Mouse (Mus musculus) cerebellum, adult 2 months (tissue): ENCODE data around the gene Gm20481.

Experiments
- CTCF ChIP-seq: fragments of 200-500 bp; IDR thresholded peaks from 2 replicates; pipeline ENCODE4 v1.5.1; 2011; ENCODE audit warnings: low read depth, mild to moderate bottlenecking, control low read depth, low read length, moderate library complexity, borderline replicate concordance; ENCODE audit not compliant: insufficient read depth
- POLR2A ChIP-seq: fragments of 200-500 bp; IDR thresholded peaks from 2 replicates; pipeline ENCODE4 v1.6.1; 2011; ENCODE audit warnings: low read length, control low read depth, borderline replicate concordance; ENCODE audit not compliant: insufficient read depth

DNA sequence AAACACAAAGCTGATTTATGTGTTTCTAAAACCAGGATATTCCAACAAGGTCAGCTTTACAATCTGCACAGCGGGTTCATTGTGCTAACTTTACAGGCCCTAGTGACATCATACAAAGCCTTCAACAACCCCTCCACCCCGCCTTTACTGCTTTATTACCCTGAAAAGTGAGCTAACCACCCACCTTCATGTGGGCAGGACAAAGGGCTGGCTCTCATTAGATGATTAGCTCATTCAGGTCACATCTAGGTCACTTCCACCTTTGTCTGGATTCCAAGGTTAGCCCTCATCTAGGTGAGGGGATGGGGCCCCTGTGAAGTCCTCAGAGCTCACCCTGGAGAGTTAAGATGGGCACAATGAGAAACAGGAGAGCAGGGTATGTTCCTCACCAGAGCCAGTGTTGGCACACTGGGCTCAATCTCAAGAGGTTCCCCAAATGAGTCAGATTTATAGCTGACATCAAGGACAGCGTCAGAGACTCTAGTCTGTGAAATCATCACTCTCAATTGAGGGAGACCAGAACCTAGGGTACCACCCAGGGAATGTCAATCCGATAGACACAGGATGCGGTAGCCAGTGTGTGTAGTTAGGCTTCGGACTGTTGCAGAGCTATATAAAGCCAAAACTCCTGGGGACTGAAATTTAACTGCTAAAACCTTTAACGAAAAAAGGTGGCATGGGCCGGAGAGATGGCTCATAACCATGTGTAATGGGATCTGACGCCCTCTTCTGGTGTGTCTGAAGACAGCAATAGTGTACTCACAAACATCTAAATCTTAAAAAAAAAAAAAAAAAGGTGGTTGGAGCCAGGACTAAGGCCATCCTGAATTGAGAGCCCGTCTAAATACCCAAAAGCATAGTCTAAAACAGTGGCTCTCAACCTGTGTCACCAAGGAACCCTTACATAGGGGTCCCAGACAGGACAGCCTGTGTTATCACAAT is 18.9 kb upstream of the Gm20481 start:
- TF ChIP-seq CTCF (no peak), POLR2A (no peak)
